Mouse (Mus musculus): ENCODE measurements around the gene Nif3l1. TPM values are rescaled to one million over a fixed set of nuclear protein-coding genes. Genes with fewer than 3 reads are reported as not detected.

Nif3l1 gene
- polyA plus RNA-seq, 1 experiment: 29.1 TPM

DNA sequence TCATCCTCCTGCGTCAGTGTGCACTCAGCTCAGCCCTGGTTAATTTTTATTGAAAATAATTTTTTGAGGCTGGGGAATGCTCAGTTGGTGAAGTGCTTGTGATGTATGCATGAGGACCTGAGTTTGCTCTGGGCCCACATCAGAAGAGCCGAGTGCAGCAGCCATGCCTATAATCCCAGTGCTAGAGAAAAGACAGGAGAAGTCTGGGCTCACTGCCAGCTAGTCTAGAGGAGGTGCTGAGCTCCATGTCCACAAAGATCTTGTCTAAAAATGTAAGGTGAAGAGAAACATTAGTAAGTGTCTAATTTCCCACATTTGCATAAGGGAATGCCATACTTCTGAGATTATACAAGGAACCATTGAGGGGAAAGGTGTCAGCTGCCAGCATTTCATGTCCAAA, 13.9 kb downstream of the Nif3l1 start:
- WGBS: 53% methylated on average over 2 of the region's 2 CpGs
- TF ChIP-seq CTCF (IDR thresholded peaks at IDR 0.05; ENCODE audit: borderline replicate concordance, insufficient read depth, low read depth, low read length) (no peak), POLR2A (IDR thresholded peaks at IDR 0.05; ENCODE audit: borderline replicate concordance, insufficient read depth, low read length) (no peak)
- peak; percentile 20 to 47 for DNase-seq

DNA sequence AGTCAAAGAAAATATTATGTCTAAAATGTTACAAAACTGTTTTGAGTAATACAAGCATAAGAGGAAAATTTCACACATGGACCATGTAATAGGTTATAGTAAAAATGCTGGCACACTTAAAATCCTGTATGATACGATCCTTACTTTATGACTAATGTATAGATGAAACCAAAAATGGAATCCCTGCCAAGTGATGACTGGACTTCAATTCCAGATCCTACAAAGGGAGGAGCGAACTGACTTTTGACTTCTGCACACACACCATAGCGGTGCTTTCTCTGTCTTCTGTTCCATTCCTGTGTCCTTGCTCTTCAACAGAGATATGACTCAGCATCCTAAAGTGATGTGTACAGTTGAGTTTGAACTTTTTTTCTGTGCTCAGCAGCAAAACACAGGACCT, 15.6 kb downstream of the Nif3l1 start:
- no peak for DNase-seq
- H3K4me1 ChIP-seq (ENCODE audit: control insufficient read depth, insufficient read depth, low read length): peaks cover 10% of the 10 kb centered on the region; the same call in 1 of the 2 replicates
- WGBS: 95% methylated on average over 3 of the region's 3 CpGs
- H3K4me3 ChIP-seq (replicated peaks; ENCODE audit: insufficient read depth, low read depth, low read length): no peak overlapping the region
- no peak for TF ChIP-seq POLR2A (IDR thresholded peaks at IDR 0.05; ENCODE audit: borderline replicate concordance, insufficient read depth, low read length)
- TF ChIP-seq CTCF (IDR thresholded peaks at IDR 0.05; ENCODE audit: borderline replicate concordance, insufficient read depth, low read depth, low read length): no peak
- H3K27ac ChIP-seq (ENCODE audit: insufficient read depth, low read length): no peak overlapping the region
- no peaks in the 10 kb centered on the region for H3K27me3 ChIP-seq (ENCODE audit: control insufficient read depth, insufficient read depth, low read length)

More for the DNA sequence above, 13.9 kb downstream of the Nif3l1 start:
- H3K27ac ChIP-seq (ENCODE audit: insufficient read depth, low read length): no peak overlapping the region
- no peak overlapping the region for H3K4me3 ChIP-seq (replicated peaks; ENCODE audit: insufficient read depth, low read depth, low read length)
- no peaks in the 10 kb centered on the region for H3K4me1 ChIP-seq (ENCODE audit: control insufficient read depth, insufficient read depth, low read length)
- H3K27me3 ChIP-seq (ENCODE audit: control insufficient read depth, insufficient read depth, low read length): no peaks in the 10 kb centered on the region

DNA sequence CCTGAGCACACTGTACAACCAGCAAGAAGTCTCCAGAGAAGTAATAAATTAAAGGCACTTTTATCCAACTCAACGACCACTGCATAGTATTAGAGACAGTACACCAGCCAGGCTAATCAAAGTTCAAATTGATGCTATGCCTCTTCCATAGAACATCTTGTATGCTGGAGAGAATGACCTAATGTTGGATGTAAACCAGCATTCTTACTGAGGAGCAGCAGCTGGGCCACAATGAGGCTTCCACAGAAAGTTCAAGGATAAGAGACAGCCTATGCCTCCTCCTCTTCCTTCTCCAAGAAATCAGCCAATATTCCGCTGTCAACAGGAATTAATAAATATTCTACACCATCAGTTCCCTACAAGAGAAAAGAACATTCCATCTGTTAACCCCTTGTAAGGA, 19.0 kb downstream of the Nif3l1 start:
- no peak for DNase-seq
- no peak overlapping the region for H3K4me3 ChIP-seq (replicated peaks; ENCODE audit: insufficient read depth, low read depth, low read length)
- H3K27me3 ChIP-seq (ENCODE audit: control insufficient read depth, insufficient read depth, low read length): no peaks in the 10 kb centered on the region
- 79% methylated on average over 2 of the region's 2 CpGs for WGBS
- H3K27ac ChIP-seq (ENCODE audit: insufficient read depth, low read length): no peak overlapping the region
- TF ChIP-seq CTCF (IDR thresholded peaks at IDR 0.05; ENCODE audit: borderline replicate concordance, insufficient read depth, low read depth, low read length) (no peak), POLR2A (IDR thresholded peaks at IDR 0.05; ENCODE audit: borderline replicate concordance, insufficient read depth, low read length) (no peak)
- peaks cover 13% of the 10 kb centered on the region; the same call in 1 of the 2 replicates for H3K4me1 ChIP-seq (ENCODE audit: control insufficient read depth, insufficient read depth, low read length)

DNA sequence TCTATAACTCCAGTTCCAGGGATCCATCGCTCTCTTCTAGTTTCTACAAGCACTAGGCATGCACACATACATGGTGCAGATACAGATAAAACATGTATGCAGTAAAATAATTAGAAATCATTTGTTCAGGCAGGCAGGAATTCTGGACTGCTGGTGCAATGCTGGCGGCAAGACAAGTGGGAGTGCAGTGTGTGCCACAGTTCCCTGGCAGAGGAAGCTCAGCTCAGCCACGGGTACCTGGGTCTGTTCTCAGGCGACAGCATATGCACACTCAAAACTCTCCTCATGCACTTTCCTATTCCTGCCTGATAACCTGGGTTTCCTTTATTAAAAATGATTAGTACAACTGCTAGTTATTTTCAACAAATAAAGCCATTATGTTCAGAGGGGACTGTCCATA, 20.1 kb downstream of the Nif3l1 start:
- TF ChIP-seq CTCF (IDR thresholded peaks at IDR 0.05; ENCODE audit: borderline replicate concordance, insufficient read depth, low read depth, low read length): no peak
- no peak for TF ChIP-seq POLR2A (IDR thresholded peaks at IDR 0.05; ENCODE audit: borderline replicate concordance, insufficient read depth, low read length)
- H3K27ac ChIP-seq (ENCODE audit: insufficient read depth, low read length): peak overlapping the region; percentile 44; the same call in 1 of the 2 replicates
- WGBS: 32% methylated on average over 4 of the region's 4 CpGs
- H3K27me3 ChIP-seq (ENCODE audit: control insufficient read depth, insufficient read depth, low read length): no peaks in the 10 kb centered on the region
- DNase-seq: peak; percentile 57 to 69
- no peak overlapping the region for H3K4me3 ChIP-seq (replicated peaks; ENCODE audit: insufficient read depth, low read depth, low read length)
- peaks cover 13% of the 10 kb centered on the region; the same call in 1 of the 2 replicates for H3K4me1 ChIP-seq (ENCODE audit: control insufficient read depth, insufficient read depth, low read length)

DNA sequence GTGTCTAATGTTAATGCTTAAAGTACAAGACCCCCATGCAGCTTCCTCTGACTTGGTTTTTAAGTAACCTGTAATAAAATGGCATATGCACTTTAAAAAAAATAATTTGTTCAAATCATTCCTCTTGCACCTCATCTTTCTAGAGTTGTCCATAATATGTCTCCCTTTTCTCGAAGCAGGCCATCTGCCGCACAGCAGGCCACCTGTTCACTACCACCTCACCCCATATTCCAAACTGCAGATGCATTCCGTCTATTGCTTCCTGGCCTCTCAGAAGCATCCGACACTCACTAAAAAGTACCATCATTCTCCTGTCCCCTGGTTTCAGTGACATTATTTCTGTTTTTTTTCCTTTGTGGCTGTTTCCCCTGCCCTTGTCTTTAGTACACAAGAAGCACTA, 20.6 kb downstream of the Nif3l1 start:
- TF ChIP-seq POLR2A (IDR thresholded peaks at IDR 0.05; ENCODE audit: borderline replicate concordance, insufficient read depth, low read length) (no peak), CTCF (IDR thresholded peaks at IDR 0.05; ENCODE audit: borderline replicate concordance, insufficient read depth, low read depth, low read length) (no peak)
- peaks cover 13% of the 10 kb centered on the region; the same call in 1 of the 2 replicates for H3K4me1 ChIP-seq (ENCODE audit: control insufficient read depth, insufficient read depth, low read length)
- H3K27ac ChIP-seq (ENCODE audit: insufficient read depth, low read length): peak overlapping the region; percentile 44; the same call in 1 of the 2 replicates
- no peak overlapping the region for H3K4me3 ChIP-seq (replicated peaks; ENCODE audit: insufficient read depth, low read depth, low read length)
- WGBS: 14% methylated on average over 4 of the region's 4 CpGs
- no peaks in the 10 kb centered on the region for H3K27me3 ChIP-seq (ENCODE audit: control insufficient read depth, insufficient read depth, low read length)
- DNase-seq: peak; percentile 39 to 60

DNA sequence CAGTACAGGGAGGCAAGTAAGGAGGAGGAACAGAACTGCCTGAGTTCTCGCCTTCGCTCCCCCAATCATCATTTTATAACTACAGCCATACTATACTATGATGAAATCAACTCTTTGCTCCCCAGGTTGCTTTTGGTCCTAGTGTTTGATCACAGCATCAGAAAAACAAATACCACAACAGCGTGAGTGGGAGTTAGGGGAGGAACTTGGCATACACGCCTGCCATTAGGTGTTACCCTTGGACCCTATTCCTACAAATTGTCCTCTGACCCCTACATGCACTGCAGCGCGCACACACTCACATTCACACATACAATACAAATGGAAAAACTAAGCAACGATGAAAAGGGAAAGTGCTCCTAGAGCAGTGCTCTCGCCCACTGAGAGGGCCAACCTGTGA, 30.7 kb downstream of the Nif3l1 start:
- Histone ChIP-seq H3K4me1 (ENCODE audit: control insufficient read depth, insufficient read depth, low read length) (no peaks in the 10 kb centered on the region), H3K4me3 (replicated peaks; ENCODE audit: insufficient read depth, low read depth, low read length) (no peak overlapping the region), H3K27ac (ENCODE audit: insufficient read depth, low read length) (no peak overlapping the region), H3K27me3 (ENCODE audit: control insufficient read depth, insufficient read depth, low read length) (no peaks in the 10 kb centered on the region)
- DNase-seq: no peak
- TF ChIP-seq CTCF (IDR thresholded peaks at IDR 0.05; ENCODE audit: borderline replicate concordance, insufficient read depth, low read depth, low read length) (no peak), POLR2A (IDR thresholded peaks at IDR 0.05; ENCODE audit: borderline replicate concordance, insufficient read depth, low read length) (no peak)
- 96% methylated on average over 8 of the region's 8 CpGs for WGBS

DNA sequence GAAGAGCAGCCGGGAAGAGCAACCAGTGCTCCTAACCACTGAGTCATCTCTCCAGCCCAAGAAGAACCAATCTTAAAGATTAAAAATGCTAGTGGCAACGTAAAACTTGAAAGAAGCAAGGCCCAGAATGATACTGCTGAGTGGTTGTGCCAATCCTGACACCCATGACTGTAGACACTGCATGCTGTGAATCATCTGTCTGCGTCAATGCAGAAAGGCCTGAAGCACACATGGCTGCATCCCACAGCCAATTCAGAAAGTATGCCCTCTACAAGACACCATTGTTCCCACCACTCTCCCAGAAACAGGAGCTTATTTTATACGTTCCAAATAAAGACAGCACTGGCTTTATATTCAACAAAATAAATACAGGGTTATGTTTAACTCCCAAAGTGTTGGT, 37.7 kb downstream of the Nif3l1 start:
- 73% methylated on average over 4 of the region's 4 CpGs for WGBS
- H3K27me3 ChIP-seq (ENCODE audit: control insufficient read depth, insufficient read depth, low read length): no peaks in the 10 kb centered on the region
- no peak overlapping the region for H3K27ac ChIP-seq (ENCODE audit: insufficient read depth, low read length)
- no peak overlapping the region for H3K4me3 ChIP-seq (replicated peaks; ENCODE audit: insufficient read depth, low read depth, low read length)
- TF ChIP-seq POLR2A (IDR thresholded peaks at IDR 0.05; ENCODE audit: borderline replicate concordance, insufficient read depth, low read length): no peak
- H3K4me1 ChIP-seq (ENCODE audit: control insufficient read depth, insufficient read depth, low read length): no peaks in the 10 kb centered on the region
- no peak for DNase-seq

DNA sequence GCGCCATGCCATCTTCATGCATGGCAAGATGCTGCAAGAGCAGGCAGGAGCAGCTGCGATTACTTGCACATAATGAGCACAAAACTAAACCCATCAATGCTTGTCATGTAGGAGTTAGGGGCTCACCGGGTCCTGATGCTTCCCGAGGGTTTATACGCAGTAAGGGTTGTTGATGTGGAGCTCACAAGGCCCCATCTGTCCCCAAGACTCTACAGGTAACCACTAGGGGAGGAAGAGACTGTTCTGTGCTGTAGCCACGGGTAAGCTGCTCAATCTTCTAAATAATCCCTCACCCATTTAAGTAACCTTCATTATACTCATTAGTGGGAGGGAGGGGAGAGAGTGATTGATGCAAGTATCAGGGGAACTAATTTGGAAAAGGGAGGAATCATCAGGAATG, 50.7 kb downstream of the Nif3l1 start:
- no peak for TF ChIP-seq POLR2A (IDR thresholded peaks at IDR 0.05; ENCODE audit: borderline replicate concordance, insufficient read depth, low read length)
- TF ChIP-seq CTCF (IDR thresholded peaks at IDR 0.05; ENCODE audit: borderline replicate concordance, insufficient read depth, low read depth, low read length): no peak
- Histone ChIP-seq H3K4me3 (replicated peaks; ENCODE audit: insufficient read depth, low read depth, low read length) (no peak overlapping the region), H3K27ac (ENCODE audit: insufficient read depth, low read length) (no peak overlapping the region), H3K27me3 (ENCODE audit: control insufficient read depth, insufficient read depth, low read length) (no peaks in the 10 kb centered on the region), H3K4me1 (ENCODE audit: control insufficient read depth, insufficient read depth, low read length) (no peaks in the 10 kb centered on the region)
- no peak for DNase-seq
- 98% methylated on average over 6 of the region's 6 CpGs for WGBS
